Mouse (Mus musculus) limb, embryonic 13.5 days (tissue): Measurements from ENCODE around the gene Fmo2. TPM values are rescaled to one million over a fixed set of nuclear protein-coding genes. Genes with fewer than 3 reads are reported as not detected.

Experiments
- ATAC-seq: fragments of 200-750 bp; cut with Nextera tagmentation; 2 replicates; pipeline ENCODE4 v1.8.0; 2017; ENCODE audit warnings: low read depth, moderate number of reproducible peaks, moderate TSS enrichment; ENCODE audit not compliant: low FRiP score
- H3K27ac ChIP-seq: fragments of 300-500 bp; sonication (generic); 2 replicates; pipeline ENCODE4 v1.5.1; 2015; ENCODE audit warnings: inconsistent platforms, mild to moderate bottlenecking, moderate library complexity
- H3K27me3 ChIP-seq: fragments of 300-500 bp; sonication (generic); 2 replicates; pipeline ENCODE4 v1.6.1; 2015; ENCODE audit warnings: mild to moderate bottlenecking, inconsistent platforms
- H3K36me3 ChIP-seq: fragments of 300-500 bp; sonication (generic); 2 replicates; pipeline ENCODE4 v1.6.1; 2015; ENCODE audit warnings: inconsistent platforms, mild to moderate bottlenecking, moderate library complexity
- H3K4me1 ChIP-seq: fragments of 300-500 bp; sonication (generic); 2 replicates; pipeline ENCODE4 v1.6.1; 2015; ENCODE audit warnings: inconsistent platforms
- H3K4me2 ChIP-seq: fragments of 300-500 bp; sonication (generic); replicated peaks from 2 replicates; pipeline ENCODE4 v1.6.1; 2015; ENCODE audit warnings: inconsistent platforms, mild to moderate bottlenecking, moderate library complexity
- H3K4me3 ChIP-seq: fragments of 300-500 bp; sonication (generic); 2 replicates; pipeline ENCODE4 v1.5.1; 2015; ENCODE audit warnings: moderate library complexity, mild to moderate bottlenecking, inconsistent platforms
- H3K9ac ChIP-seq: fragments of 300-500 bp; sonication (generic); 2 replicates; pipeline ENCODE4 v1.6.1; 2015; ENCODE audit warnings: mild to moderate bottlenecking, inconsistent platforms
- H3K9me3 ChIP-seq: fragments of 300-500 bp; sonication (generic); 2 replicates; pipeline ENCODE4 v1.6.1; 2016; ENCODE audit warnings: inconsistent platforms
- WGBS: fragments of 180-500 bp; shearing (Covaris S2); methylation state at CpG from one replicate; pipeline ENCODE4 v1.1.7; 2015; 5-methylcytosine and 5-hydroxymethylcytosine counted together
- polyA plus RNA-seq: library from polyadenylated mRNA; unstranded; fragments of >200 nt; fragmentation: Nextera tagmentation; extraction: Ambion mirVana; gene quantifications from 2 replicates; pipeline ENCODE4 v1.2.1, GENCODE M21; 2015

Gene Fmo2
- polyA plus RNA-seq, 1 experiment from 2014 or later = 0.45 TPM

- H3K36me3 ChIP-seq = no peaks in the 10 kb centered on the region
- no peak overlapping the region for H3K9ac ChIP-seq
- no peaks in the 10 kb centered on the region for H3K9me3 ChIP-seq
- H3K4me1 ChIP-seq = peaks cover 7% of the 10 kb centered on the region; the same call in 1 of the 2 replicates
- ATAC-seq = no peak
- no peak overlapping the region for H3K27ac ChIP-seq
- H3K4me3 ChIP-seq = no peak overlapping the region
- H3K4me2 ChIP-seq = no peak overlapping the region
- 74% methylated on average over 4 of the region's 4 CpGs for WGBS
- H3K27me3 ChIP-seq = peaks cover 20% of the 10 kb centered on the region; the same call in 1 of the 2 replicates
Observed at GRCm38 (mm10) chr1:162931310-162931875, 32.9 kb upstream of the Fmo2 start.

- Histone ChIP-seq H3K4me1 (peaks cover 7% of the 10 kb centered on the region; the same call in 1 of the 2 replicates), H3K9ac (no peak overlapping the region), H3K9me3 (no peaks in the 10 kb centered on the region), H3K4me3 (no peak overlapping the region), H3K27me3 (peaks cover 18% of the 10 kb centered on the region; the same call in 1 of the 2 replicates), H3K36me3 (no peaks in the 10 kb centered on the region), H3K27ac (no peak overlapping the region), H3K4me2 (no peak overlapping the region)
- no peak for ATAC-seq
- WGBS = 76% methylated on average over 2 of the region's 2 CpGs
Observed at GRCm38 (mm10) chr1:162930631-162931030, 32.1 kb upstream of the Fmo2 start.

- H3K36me3 ChIP-seq = no peaks in the 10 kb centered on the region
- 84% methylated on average over 3 of the region's 3 CpGs for WGBS
- H3K4me2 ChIP-seq = no peak overlapping the region
- no peaks in the 10 kb centered on the region for H3K9me3 ChIP-seq
- no peak overlapping the region for H3K9ac ChIP-seq
- no peak overlapping the region for H3K4me3 ChIP-seq
- H3K27me3 ChIP-seq = peaks cover 9% of the 10 kb centered on the region; the same call in 1 of the 2 replicates
- peaks cover 3% of the 10 kb centered on the region; the same call in 1 of the 2 replicates for H3K4me1 ChIP-seq
- no peak overlapping the region for H3K27ac ChIP-seq
- ATAC-seq = no peak
Observed at GRCm38 (mm10) chr1:162929146-162929545, 30.6 kb upstream of the Fmo2 start.

DNA sequence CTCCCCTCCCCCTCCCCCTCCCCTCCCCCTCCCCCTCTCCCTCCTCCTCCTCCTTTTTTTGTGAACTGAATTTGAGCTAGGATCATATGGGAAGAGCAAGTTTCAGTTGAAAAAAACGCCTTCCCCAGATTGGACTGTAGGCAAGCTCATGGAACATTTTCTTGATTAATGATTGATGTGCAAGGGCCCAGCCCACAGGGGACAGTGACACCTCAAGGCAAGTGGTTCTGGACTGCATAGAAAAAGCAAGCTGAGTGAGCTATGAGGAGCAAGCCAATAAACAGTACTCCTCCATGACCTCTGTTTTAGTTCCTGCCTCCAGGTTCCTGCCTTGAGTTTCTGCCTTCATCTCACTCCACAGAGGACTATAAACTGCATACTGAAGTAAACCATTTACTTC is 26.6 kb upstream of the Fmo2 start:
- Histone ChIP-seq H3K4me2 (no peak overlapping the region), H3K27ac (no peak overlapping the region), H3K27me3 (no peaks in the 10 kb centered on the region), H3K4me3 (no peak overlapping the region), H3K36me3 (no peaks in the 10 kb centered on the region), H3K9ac (no peak overlapping the region), H3K4me1 (no peaks in the 10 kb centered on the region), H3K9me3 (no peaks in the 10 kb centered on the region)
- WGBS = 55% methylated on average over 1 of the region's 1 CpGs
- no peak for ATAC-seq

DNA sequence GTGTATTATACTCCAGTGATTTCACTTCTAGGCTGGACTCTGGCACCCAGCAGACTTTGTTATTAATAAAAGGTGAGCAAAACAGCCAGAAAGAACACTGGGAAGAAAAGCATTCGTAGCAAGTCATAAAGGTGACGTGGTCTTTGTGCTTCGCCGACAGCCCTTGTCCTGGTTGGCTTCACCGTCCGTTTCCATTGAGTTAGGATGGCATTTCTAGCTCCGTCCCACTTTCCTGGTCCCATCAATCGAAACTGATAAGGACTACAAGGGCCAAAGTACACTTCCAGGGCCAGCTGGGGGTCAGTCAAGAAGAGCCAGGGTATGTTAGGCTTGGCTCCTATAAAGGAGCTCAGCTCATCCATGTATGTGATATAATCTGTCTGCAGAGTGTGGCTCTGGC is 18.1 kb upstream of the Fmo2 start:
- no peaks in the 10 kb centered on the region for H3K4me1 ChIP-seq
- no peak overlapping the region for H3K27ac ChIP-seq
- H3K27me3 ChIP-seq = no peaks in the 10 kb centered on the region
- WGBS = 75% methylated on average over 8 of the region's 8 CpGs
- no peak for ATAC-seq
- no peaks in the 10 kb centered on the region for H3K9me3 ChIP-seq
- no peak overlapping the region for H3K4me2 ChIP-seq
- no peaks in the 10 kb centered on the region for H3K36me3 ChIP-seq
- H3K9ac ChIP-seq = no peak overlapping the region
- H3K4me3 ChIP-seq = no peak overlapping the region

GRCm38 (mm10) chr1:162914932-162915556 is 16.5 kb upstream of the Fmo2 start:
- ATAC-seq = no peak
- 83% methylated on average over 4 of the region's 4 CpGs for WGBS
- H3K9me3 ChIP-seq = no peaks in the 10 kb centered on the region

DNA sequence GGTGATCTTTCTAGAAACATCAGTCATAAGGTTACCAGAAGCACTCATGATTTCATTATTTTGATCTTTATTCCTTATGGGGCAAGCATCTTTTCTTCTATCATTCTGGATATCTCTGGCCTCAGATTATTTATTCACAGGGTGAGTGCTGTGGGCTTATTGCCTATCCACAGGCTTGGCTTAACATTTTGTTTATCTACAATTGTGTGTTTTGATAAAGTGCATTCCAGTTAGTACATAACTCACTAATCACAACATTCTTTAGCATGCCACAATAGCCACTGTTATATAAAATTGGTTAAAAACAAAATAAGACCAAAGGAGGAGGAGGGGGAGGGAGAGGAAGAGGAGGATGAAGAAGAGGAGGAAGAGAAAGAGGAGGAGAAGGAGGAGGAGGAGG is 13.6 kb upstream of the Fmo2 start:
- Histone ChIP-seq H3K9me3 (no peaks in the 10 kb centered on the region), H3K36me3 (no peaks in the 10 kb centered on the region), H3K4me3 (no peak overlapping the region), H3K9ac (no peak overlapping the region), H3K27ac (no peak overlapping the region), H3K4me1 (no peaks in the 10 kb centered on the region), H3K4me2 (no peak overlapping the region), H3K27me3 (no peaks in the 10 kb centered on the region)
- no peak for ATAC-seq

More at GRCm38 (mm10) chr1:162914932-162915556, 16.5 kb upstream of the Fmo2 start:
- Histone ChIP-seq H3K36me3 (no peaks in the 10 kb centered on the region), H3K4me1 (no peaks in the 10 kb centered on the region), H3K27me3 (no peaks in the 10 kb centered on the region), H3K4me2 (no peak overlapping the region), H3K27ac (no peak overlapping the region), H3K4me3 (no peak overlapping the region), H3K9ac (no peak overlapping the region)

- H3K9ac ChIP-seq = no peak overlapping the region
- no peaks in the 10 kb centered on the region for H3K27me3 ChIP-seq
- no peak overlapping the region for H3K27ac ChIP-seq
Observed at GRCm38 (mm10) chr1:162901879-162902278, 3.4 kb upstream of the Fmo2 start.

DNA sequence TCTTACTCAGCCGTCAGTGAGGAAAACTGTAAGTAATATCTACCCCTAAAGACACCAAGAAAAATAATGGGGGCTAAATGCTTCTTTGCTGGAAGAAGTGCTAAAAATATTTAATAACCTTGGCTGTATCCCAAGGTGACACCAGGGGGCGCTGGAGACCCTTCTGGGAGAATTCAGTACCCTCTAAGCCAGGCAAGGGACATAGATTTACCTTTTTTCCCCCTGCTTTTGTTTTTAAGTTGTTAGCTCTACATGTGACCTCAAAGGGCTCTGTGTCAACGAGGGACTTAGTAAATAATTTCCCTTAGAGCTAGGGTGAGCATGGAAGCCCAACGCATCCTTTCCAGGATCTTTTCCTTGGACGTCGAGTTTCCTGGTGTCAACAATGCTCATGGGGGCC is 2.6 kb downstream of the Fmo2 start:
- Histone ChIP-seq H3K9ac (no peak overlapping the region), H3K4me3 (no peak overlapping the region), H3K9me3 (no peaks in the 10 kb centered on the region), H3K27me3 (no peaks in the 10 kb centered on the region), H3K4me1 (no peaks in the 10 kb centered on the region), H3K36me3 (no peaks in the 10 kb centered on the region), H3K27ac (no peak overlapping the region), H3K4me2 (no peak overlapping the region)
- WGBS = 35% methylated on average over 6 of the region's 6 CpGs
- ATAC-seq = no peak

More at GRCm38 (mm10) chr1:162901879-162902278, 3.4 kb upstream of the Fmo2 start:
- Histone ChIP-seq H3K4me3 (no peak overlapping the region), H3K4me2 (no peak overlapping the region), H3K4me1 (peaks cover 13% of the 10 kb centered on the region), H3K9me3 (no peaks in the 10 kb centered on the region), H3K36me3 (no peaks in the 10 kb centered on the region)
- 38% methylated on average over 4 of the region's 4 CpGs for WGBS
- ATAC-seq = no peak

DNA sequence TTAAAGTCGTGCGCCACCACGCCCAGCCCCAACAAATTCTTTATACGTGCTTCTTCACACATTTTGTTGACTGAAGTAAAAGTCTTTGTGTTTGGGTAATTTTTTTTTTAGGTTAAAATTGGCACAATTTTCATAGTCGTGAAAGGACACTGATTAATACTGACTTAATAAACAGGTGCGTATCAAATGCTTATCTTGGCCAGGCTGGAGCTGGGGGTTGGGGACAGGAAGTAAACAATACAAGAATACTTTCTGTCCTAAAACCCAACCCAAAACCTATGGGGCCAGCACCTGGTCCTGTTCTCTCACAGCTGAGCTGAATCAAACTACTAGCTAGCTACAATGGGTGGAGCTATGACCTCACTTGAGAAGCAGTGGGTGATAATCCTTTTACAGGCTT is 5.5 kb downstream of the Fmo2 start:
- no peak for ATAC-seq
- Histone ChIP-seq H3K9ac (no peak overlapping the region), H3K4me2 (no peak overlapping the region), H3K27ac (no peak overlapping the region), H3K4me1 (no peaks in the 10 kb centered on the region), H3K36me3 (no peaks in the 10 kb centered on the region), H3K9me3 (no peaks in the 10 kb centered on the region), H3K27me3 (no peaks in the 10 kb centered on the region), H3K4me3 (no peak overlapping the region)
- 94% methylated on average over 6 of the region's 6 CpGs for WGBS

GRCm38 (mm10) chr1:162891980-162892451 is 6.5 kb downstream of the Fmo2 start:
- no peak overlapping the region for H3K9ac ChIP-seq
- no peaks in the 10 kb centered on the region for H3K36me3 ChIP-seq
- no peaks in the 10 kb centered on the region for H3K27me3 ChIP-seq
- no peak overlapping the region for H3K27ac ChIP-seq
- no peak overlapping the region for H3K4me2 ChIP-seq
- WGBS = 70% methylated on average over 6 of the region's 6 CpGs
- no peak for ATAC-seq
- H3K4me1 ChIP-seq = no peaks in the 10 kb centered on the region
- H3K9me3 ChIP-seq = no peaks in the 10 kb centered on the region
- H3K4me3 ChIP-seq = no peak overlapping the region

DNA sequence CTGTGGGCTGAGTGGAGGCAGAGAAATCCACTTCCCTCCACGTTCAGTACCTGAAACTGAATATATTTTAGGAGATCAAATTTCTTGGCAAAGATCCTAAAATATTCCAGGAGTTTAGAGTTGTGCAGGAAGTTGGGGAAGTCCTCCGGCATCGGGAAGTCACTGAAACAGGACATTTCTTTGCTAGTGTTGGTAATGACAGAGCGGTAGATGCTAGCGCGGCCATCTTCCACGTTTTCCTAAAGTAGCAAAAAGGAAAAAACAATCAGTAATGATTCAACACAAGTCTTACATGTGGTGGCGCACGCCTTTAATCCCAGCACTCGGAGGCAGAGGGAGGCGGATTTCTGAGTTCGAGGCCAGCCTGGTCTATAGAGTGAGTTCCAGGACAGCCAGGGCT is 9.9 kb downstream of the Fmo2 start:
- no peaks in the 10 kb centered on the region for H3K9me3 ChIP-seq
- H3K9ac ChIP-seq = no peak overlapping the region
- H3K4me3 ChIP-seq = no peak overlapping the region
- no peaks in the 10 kb centered on the region for H3K4me1 ChIP-seq
- WGBS = 81% methylated on average over 12 of the region's 12 CpGs
- H3K27me3 ChIP-seq = no peaks in the 10 kb centered on the region
- no peak overlapping the region for H3K27ac ChIP-seq
- no peak for ATAC-seq
- H3K36me3 ChIP-seq = no peaks in the 10 kb centered on the region
- H3K4me2 ChIP-seq = no peak overlapping the region

DNA sequence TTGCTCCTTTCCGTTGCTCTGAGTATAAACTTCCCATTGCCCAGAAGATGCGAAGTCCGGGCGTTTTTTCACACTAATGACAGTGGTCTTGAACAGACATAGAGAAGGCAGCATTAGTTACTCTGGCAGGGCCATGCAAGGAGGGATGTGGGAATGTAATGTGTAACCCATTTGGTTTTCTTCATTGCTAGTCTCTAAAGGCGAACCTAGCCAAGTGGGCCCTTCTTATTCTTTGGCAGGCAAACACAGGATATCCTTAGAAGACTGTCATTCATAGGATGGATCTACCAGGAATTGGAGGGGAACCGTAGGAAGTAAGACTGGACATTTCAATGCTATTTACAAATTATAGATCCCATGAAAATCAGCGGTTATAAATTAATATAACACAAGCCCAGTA is 10.9 kb downstream of the Fmo2 start:
- H3K4me2 ChIP-seq = no peak overlapping the region
- no peak overlapping the region for H3K9ac ChIP-seq
- WGBS = 90% methylated on average over 7 of the region's 7 CpGs
- H3K36me3 ChIP-seq = no peaks in the 10 kb centered on the region
- no peak for ATAC-seq
- no peaks in the 10 kb centered on the region for H3K4me1 ChIP-seq
- H3K9me3 ChIP-seq = no peaks in the 10 kb centered on the region
- H3K27ac ChIP-seq = no peak overlapping the region
- H3K4me3 ChIP-seq = no peak overlapping the region
- H3K27me3 ChIP-seq = no peaks in the 10 kb centered on the region
